Mouse (Mus musculus) layer of hippocampus, adult 8-10 months (tissue): Measurements from ENCODE around the gene Col5a3. TPM values are rescaled to one million over a fixed set of nuclear protein-coding genes. Genes with fewer than 3 reads are reported as not detected.
A peak's percentile ranks its signal among the peaks of the same experiment; 100 is the strongest.

Experiments
- DNase-seq, 2 experiments: peaks; one replicate each; pipeline ENCODE4 v3.0.0; 2022; ENCODE audit warnings: low spot score in 2 of 2
- total RNA-seq, 4 experiments: library from RNA; stranded (reverse); gene quantifications; 2 replicates each; pipeline ENCODE4 v1.2.4; 2022

The Col5a3 gene
- total RNA-seq, 4 experiments from 2014 or later: 1.2 to 2.9 (median 2.3) TPM

DNA sequence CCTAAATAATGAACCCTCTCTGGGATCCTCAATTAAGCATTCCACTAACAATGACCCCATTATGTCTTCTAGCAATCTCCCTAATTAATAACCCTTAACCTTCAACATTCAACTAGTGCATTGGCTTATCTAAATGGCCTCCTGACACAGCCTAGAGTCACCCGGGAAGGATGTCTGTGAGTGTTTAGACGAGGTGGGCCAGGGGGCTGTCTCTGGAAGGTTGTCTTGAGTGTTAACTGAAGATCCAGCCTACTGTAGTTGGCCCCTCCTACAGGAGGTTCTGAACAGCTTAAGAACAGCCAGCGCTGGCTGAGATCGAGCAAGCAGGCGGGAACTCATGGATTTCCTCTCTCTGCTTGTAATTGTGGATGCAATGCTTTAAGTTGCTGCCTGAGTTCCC, 9.2 kb downstream of the Col5a3 start:
- no peak for DNase-seq

DNA sequence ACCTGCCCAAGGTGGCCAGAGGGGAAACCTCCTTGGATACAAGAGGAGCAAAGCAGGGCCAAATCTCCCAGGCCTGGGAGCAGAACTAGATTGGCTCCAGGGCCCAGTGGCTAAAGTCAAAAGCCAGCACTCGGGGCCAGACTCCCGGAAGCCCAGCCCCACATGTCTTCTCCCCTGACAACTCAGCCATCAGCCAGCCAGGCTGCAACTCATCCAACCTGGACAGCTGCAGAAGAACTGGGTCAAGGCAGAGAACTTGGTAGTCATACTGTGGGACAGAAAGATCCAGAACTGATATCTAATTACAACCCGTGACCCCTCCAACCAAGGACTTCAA, 9.7 kb downstream of the Col5a3 start:
- no peak for DNase-seq

DNA sequence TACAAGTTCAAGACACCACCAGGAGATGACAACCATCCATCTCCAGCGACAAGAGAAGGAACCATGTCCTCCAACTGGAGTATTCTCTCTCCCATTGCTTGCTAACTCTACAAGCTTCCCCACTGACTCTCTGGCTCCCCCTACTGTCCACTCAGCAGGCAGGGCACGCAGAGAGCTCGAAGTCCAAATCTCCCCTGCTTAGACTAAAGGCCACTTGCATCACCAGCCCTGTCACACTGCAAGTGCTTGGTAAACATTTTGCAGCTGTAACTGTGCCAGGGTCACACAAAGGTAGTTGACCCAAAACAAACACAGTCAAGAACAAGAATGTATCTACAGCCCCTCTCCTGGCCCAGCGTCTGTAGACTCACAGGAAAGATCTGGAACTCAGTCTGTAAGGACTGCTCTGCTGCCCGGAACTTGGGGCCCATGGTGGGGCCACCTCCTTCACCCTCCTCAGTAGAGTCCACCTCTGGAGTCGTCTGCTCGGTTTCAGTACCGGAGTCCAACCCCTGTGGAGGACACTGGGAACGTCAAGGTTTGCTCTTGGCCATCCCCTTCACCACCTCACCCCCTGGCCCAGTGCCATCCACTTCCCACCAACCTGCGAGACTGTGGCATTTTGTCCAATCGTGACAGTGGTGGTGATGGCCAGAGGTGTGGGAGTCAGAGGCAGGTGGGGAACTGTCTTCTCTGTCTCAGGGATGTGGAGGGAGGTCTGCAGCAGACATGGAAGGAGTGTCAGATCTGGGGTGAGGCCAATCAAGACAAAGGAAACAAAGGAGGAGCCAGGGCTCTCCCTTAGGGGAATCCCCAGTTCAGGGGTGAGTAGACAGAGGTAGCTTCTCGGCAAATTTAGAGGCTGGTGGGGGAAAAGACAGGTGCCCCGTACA, 10.4 kb downstream of the Col5a3 start:
- peak; percentile 38 to 63 for DNase-seq

DNA sequence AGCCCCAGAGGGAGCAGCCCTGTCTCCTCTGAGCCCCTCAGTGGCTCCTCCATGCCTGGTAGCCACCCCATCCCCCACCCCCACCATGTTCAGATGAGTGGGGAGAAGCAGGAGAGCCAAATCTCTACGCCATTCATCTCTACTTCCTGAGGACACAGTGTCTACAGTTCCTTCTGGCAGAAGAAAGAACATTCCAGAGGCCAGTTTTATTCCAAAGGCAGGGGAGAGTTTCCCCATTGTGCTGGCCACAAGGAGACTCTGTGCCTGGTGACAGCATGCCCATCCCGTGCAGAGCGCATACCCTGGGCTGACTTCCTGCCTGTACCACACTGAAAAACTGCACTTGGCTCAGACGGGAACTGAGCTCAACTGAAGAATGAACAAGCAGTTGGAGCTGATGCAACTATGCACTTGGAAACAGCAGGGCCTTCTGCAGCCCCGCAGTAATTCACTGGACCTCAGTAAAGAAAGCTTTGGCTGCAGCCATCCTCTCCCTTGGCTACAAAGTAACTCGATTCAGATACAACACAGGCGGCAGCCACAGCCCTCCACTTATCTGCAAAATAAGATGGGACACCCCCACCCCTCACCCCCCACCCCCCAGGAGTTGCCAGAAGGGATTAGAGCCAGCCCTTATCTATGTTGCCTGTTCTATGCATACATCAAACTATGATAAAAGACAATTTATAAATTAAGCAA, 20.6 kb downstream of the Col5a3 start:
- peak; percentile 60 to 64 for DNase-seq

DNA sequence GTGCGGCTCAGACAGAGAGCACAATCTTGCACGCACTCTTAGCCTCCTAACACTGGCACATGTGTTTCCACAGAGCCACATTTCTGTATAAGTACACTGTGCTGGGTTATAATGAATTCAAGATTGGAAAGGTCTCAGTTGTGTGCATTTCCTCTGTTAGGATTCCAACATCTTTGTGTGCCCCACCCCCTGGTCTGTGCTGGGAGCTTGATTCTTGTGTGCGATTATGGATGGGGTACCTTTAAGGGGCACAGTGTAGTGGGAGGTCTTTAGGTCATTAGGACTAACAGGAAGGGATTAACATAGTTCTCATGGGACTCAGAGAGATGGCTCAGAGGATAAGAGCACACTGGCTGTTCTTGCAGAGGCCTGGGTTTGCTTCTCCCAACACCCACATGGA, 24.5 kb downstream of the Col5a3 start:
- no peak for DNase-seq

DNA sequence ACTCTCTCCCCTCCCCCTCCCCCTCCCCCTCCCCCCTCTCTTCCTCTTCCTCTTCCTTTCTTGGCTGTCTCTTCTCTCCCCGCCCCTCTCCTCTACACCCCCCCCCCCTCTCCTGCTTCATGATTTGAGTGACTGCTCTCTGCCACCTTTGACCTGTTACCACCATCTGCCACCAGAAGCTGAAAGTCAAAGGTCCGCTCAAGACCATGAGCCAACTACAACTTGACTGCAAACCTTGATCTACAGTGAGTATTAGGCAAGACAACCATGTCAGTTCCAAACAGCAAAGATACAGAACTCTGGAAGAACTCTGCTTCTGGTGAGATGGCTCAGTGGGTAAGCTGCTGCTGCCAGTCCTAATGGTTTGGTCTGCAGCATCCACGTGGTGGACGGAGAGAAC, 25.2 kb downstream of the Col5a3 start:
- DNase-seq: no peak

DNA sequence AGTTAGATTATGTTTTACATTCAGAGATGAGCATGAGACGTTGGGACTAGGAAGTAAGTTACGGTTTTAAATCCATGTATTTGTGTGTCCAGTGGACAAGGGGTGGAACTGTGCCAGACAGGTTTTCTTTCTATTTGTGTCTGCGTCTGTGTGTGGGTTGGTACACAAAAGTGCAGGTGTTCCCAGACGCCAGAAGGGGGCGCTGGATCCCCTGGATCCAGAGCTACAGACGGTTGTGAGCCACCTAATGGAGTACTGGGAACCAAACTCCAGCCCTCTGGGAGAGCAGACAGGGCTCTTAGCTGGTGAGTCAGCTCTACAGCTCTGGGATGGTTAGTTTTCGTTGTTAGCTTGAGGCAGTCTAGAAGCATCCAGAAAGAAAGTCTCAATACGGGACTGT, 26.9 kb downstream of the Col5a3 start:
- DNase-seq: no peak

DNA sequence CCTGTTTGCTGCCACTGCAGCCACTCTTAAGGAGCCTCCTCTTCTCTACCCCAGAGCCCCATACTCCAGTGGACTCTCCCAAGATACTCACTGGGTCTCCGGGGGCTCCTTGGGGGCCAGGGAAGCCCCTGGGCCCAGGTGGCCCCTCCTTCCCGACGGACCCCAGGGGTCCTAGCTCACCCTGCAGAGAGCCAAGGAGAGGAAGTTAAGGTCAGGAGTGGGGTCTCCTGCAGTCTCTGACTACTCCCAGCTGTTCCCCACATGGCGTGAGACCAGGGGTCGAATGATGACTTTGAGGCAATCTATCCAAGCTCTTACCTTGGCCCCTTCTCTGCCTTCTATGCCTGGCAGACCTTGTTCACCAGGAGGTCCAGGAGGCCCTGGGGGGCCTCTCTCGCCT, 29.8 kb downstream of the Col5a3 start:
- no peak for DNase-seq

DNA sequence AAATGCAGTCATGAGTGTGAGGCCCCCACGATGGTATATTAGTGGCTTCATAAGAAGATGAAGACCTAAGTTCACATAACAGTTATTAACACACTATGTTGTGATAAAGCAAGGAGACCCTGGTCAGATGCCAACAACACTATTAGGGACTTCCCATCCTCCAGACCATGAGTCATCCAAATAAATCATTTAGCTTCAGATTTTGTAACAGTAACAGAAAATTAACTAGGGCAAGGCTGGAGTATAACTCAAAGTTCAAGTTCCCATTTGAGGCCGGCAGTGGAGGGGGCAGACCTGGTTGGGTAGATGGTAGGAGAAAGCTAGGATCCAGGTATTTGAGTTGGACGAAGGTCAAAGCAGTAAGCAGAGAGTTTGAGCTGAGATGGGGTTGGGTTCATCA, 33.6 kb downstream of the Col5a3 start:
- no peak for DNase-seq

DNA sequence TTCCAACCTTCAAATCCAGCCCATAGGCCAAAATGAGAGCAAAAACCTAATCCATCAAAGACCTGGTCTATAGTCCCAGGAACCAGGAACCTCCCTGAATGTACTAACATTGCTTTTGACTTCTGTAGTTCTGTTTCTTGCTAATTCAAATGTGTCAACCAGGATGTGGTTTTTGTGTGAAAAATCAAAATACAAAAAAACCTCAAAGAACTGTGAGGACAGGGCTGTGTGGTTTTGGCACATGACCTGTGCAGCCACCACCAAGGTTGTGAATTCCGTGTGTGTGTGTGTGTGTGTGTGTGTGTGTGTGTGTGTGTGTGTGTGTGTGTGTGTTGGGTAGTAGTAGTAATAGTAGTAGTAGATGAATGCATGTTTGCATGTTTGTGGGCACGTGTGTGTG, 49.6 kb downstream of the Col5a3 start:
- DNase-seq: no peak

DNA sequence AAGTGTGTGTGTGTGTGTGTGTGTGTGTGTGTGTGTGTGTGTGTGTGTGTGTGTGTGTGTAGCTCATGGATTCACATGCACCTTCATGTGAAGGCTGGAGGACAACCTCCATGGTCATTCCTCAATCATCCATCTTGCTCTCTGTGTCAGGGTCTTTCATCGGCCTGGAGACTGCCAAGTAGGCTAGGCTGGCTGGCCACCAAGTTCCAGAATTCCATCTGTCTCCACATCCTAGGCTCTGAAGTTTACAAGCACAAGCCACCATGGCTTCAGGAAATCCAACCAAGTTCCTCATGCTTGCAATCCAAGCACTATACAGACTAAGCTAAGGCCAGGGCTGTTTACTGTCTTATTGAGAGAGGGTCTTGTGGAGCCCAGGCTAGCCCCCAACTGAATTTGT, 51.8 kb downstream of the Col5a3 start:
- no peak for DNase-seq

DNA sequence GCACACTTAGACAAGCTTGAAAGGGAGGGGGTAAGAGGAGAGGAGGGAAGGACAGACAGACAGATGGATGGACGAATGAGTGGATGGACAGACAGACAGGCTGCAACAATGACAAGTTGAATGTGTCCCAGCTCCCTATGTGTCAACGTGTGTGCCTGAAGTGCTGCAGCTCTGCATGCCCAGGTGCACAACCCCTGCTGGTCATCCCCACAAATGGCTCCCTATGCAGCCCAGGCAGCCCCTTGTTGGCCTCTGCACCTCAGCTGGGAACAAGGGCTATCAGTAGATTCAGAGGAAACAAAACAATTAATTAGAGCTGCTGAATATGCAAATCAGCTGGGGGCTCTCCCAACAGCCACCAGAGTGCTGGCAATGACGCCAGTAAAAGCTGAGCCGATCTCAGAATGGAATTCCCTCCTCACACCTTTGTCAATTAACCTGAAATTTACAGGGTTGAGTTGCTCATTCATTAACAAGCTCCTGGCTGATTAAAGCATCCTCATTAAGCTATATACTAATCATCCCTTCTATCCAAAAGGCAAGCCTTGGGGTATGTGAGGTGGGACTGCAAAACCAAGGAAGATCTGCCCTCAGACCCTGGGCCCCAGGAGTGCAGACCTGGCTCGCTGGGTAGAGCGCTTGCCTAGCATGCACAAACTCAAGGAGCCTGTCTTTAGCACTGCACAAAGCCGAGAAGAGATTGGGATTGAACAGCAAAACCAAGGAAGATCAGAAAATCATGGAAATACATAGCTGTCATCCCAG, 52.5 kb downstream of the Col5a3 start:
- no peak for DNase-seq

DNA sequence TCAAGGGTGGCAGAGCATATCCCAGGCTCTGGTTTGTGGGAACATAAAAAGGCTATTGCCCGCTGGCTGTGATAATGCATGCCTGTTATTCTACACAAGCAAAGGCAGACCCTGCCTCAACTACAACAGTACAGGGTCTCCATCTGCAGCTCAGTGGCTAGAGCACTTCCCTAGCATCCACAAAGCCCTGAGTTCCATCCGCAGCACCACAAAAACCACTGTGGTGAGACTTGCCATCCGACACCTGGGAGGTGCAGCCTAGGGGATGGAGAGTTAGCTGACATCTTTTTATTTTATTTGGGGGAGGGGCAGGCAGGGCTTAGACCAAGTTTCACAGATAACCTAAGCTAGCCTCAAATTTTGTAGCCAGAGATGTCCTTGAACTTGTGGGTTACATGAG, 53.5 kb downstream of the Col5a3 start:
- no peak for DNase-seq

DNA sequence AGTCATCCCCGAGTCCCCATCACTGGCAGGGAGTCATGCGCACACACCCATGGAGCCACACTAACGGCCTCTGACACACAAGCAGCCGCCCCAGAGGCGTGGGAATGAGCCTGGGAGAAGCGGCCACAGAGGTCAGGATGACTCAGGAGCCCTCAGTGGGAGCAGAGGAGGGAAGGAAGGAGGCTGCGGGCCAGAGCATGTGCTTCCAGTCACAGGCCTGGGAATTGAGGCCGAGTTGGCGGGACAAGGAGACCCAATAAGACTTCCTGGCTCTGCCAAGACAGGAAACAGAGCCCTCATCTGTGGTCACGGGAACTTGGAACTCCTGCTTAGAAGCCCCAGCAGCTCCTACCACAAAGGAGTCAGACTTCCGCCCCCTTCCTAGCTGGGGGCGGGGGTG, 54.1 kb downstream of the Col5a3 start:
- DNase-seq: no peak

DNA sequence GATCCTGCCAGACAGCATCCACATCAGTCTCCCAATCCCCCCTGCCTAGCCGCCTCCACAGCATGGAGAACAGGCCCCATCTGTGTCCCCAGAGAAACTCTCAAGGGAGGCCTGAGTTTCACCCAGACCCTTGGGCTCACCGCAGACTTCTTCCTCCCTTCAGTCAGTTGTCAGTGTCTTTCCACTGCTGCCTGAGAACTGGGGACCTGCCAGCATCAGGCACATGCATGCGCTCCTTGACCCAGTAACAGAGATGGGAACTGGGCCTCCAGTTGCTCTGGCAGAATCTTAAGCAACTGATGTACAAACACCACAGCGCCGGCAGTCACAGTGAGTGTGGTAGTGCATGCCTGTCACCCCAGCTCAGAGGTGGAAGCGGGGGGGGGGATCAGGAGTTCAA, 56.0 kb downstream of the Col5a3 start:
- no peak for DNase-seq

DNA sequence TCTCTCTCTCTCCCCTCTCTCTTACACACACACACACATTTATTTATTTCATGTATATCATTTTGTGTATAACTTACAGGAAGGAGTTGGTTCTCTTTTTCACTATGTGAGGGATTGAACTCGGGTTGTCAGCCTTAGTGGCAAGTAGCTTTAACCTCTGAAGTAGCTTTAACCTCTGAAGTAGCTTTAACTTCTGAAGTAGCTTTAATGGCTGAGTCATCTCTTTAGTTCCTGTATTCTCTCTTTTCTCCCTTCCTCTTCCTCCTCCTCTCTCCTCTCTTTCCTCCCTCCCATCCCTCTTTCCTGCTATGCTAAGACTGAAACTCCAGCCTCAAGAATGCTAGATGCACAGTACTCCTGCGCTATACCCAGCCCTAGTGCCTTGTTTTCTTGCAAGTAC, 56.6 kb downstream of the Col5a3 start:
- DNase-seq: no peak

DNA sequence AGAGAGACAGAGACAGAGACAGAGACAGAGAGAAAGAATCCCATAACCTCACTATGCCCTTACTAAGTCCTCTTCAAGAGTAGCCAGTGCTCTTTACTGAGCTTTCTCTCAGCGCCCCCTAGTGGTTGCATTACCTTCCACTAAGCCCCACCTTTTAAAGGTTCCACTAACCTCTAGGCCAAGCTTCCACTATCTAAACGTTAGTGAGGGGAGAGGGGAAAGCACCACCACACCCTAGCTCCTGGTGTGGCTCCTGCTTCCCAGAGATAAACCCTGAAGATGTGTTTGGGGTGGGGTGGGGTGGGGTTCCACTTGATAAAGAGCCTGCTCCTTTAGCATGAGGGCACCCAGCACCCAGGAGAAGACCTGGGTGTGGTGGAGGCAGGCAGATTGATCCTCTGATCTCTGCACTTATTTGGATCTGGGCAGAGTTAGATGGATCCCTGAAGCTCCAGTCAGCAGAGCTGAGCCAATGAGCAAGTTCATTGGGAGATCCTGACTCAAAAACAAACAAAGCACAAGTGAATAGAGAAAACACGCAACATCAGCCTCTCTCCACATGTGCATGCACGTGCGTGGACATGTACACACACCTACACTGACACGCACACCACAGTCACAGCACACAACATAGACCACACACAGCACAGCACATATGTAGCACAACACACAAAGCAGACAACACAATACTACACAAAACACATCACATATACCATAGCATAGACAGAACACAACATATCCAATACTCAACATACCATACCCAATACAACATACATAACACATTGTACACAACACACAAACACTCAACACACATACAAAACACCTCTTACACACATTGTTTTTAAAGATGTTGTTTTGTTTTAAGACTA, 57.5 kb downstream of the Col5a3 start:
- peak in 1 of 2 experiments; percentile 40 for DNase-seq

DNA sequence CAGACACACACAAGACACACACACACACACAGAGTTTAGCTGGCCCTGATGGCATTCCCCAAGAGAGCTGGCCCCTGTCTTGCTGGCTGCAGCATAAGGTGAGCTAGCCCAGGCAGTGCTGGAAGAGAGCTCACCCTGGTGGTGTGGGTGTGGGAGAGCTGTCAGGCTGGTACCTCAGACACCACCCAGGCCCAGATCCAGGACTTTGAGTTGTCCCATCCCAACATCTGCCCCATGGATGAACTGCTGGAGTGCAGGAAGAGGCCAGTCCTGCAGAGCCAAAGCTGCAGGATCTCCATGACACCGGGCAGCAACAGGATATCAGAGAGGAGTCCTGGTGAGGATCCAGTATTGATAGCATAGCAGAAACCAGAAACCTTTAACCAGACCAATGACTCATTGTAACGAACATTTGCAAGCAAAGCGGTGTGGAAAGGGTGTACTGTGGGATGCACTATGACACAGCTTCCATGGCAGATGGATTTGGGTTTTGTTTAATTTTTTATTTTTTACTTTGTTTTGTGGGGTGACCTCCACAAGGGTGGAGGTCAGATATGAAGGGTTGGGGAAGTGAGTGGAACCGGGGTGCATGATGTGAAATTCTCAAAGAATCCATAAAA, 58.7 kb downstream of the Col5a3 start:
- no peak for DNase-seq

DNA sequence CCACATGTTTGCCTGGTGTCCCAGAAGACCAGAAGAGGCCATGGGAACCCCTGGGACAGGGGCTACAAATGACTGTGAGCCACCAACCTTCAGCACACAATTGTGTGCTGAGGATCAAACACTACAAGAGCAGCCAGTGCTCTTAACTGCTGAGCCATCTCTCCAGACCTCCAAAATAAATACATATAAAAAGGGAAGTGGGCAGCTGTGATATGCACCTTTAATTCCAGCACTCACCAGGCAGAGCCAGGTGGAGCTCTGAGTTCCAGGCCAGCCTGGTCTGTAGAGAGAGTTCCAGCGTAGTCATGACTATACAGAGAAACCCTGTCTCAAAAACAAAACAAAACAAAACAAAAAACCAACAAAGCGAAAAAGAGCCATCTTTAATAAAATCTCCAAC, 60.5 kb downstream of the Col5a3 start:
- no peak for DNase-seq

DNA sequence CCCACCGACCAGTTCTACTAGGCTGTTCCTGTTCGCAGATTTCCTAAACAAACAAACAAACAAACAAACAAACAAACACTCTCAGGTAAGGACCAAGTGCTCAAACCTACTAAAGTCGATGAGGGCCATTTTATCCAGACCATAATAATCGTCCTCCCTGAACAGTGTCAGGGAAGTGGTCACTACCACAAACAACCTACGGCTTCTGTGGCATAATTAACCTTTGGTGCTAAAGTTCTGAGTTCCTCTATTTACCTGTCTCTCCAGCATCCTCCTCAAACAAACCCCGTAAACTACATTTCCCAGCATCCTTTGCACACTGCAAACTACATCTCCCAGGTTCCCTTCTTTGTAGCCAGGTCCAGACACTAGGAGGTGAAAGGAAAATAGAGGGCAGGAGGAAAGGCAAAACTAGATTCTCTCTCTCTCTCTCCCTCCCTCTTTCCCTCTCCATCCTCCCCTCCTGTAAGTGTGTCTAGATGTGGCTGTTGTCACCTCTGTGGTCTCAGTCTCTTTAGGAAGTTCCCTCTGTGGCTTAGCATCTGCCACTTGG, 63.3 kb downstream of the Col5a3 start:
- no peak for DNase-seq

DNA sequence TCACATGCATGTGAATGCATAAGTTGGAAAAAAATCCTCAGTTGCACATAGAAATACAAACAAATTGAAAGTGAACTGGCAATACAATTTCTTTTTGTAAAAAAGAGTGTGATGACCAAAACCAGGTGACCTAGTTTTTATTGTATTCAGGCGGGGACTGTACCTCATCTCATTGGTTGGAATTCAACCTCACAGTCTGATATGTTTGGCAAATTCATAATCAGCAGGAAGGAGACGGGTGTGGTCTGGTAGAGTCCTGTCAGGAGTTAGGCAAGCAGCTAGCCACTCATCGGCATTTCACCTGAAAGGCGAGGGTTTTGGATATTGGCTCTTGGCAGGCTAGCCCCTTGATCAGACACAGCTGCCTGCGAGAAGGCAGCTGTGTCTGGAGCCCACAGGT, 65.7 kb downstream of the Col5a3 start:
- no peak for DNase-seq
